Mouse (Mus musculus): Measurements from ENCODE around the gene Hnrnpul2.
A peak's percentile ranks its signal among the peaks of the same experiment; 100 is the strongest.

The Hnrnpul2 gene

GRCm38 (mm10) chr19:8819596-8820423, at the start of gene Hnrnpul2:
Hnrnpul2 (plus strand) TSS chr19:8820010.
- peak; percentile 97 for DNase-seq (ENCODE audit: low spot score)

GRCm38 (mm10) chr19:8770567-8771270, 49.1 kb upstream of the Hnrnpul2 start, which contains the start of gene Tmem223:
Tmem223 (plus strand) TSS chr19:8770996.
- peak; percentile 53 for DNase-seq (ENCODE audit: low spot score)

DNA sequence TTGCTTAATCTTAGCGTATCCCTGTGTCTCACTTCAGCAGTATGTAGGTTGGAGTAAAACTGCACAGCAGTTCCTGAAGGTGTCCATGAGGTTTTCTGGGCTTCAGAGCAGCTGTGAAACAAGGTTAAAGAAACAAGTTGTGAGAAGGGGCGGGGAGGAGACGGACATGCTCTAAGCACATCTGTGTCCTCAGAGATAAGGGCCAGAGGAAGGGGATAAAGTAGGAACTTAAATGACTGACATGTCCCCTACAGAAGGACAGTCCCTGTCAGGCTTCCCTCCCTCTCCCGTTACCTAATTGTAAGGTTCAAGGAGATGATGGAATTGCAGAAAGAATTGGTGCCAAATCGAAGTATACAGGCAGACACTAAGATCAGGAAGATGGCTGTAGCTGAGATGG, 46.8 kb upstream of the Hnrnpul2 start:
- no peak for DNase-seq (ENCODE audit: low spot score)

DNA sequence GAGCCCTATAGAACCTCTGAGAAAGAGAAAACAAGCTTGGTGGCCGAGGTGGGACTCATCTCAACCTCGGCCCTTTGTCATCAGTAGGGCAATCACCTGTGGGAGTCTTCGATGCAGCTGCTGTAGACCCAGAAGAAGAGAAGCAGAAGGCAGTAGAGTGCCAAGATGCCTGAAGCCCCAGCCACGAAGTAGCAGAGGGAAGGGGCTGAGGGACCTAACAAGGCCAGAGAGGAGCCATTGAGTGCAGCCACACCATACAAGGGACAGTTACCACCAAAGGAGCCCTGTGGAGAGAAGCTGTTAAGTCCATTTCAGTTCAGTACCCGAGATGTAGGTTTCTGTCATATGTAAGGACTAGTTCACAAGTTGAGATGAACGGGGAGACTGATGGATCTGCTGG, 46.4 kb upstream of the Hnrnpul2 start:
- DNase-seq (ENCODE audit: low spot score) = no peak

- DNase-seq (ENCODE audit: low spot score) = peak; percentile 96
Observed at GRCm38 (mm10) chr19:8774086-8774835, 45.5 kb upstream of the Hnrnpul2 start, which contains the start of gene Tmem179b. Tmem179b (minus strand) TSS chr19:8774467.

GRCm38 (mm10) chr19:8774951-8775421, 44.8 kb upstream of the Hnrnpul2 start:
- peak; percentile 30 for DNase-seq (ENCODE audit: low spot score)

- peak; percentile 57 for DNase-seq (ENCODE audit: low spot score)
Observed at GRCm38 (mm10) chr19:8786008-8786781, 33.6 kb upstream of the Hnrnpul2 start, which contains the start of gene Taf6l. Taf6l (minus strand) TSS chr19:8786417.

GRCm38 (mm10) chr19:8788521-8788920, 31.3 kb upstream of the Hnrnpul2 start:
- no peak for DNase-seq (ENCODE audit: low spot score)

GRCm38 (mm10) chr19:8789171-8789570, 30.6 kb upstream of the Hnrnpul2 start:
- DNase-seq (ENCODE audit: low spot score) = no peak

- DNase-seq (ENCODE audit: low spot score) = no peak
Observed at GRCm38 (mm10) chr19:8790171-8790570, 29.6 kb upstream of the Hnrnpul2 start.

- DNase-seq (ENCODE audit: low spot score) = peak; percentile 68
Observed at GRCm38 (mm10) chr19:8798264-8798946, 21.4 kb upstream of the Hnrnpul2 start, which contains the start of gene Polr2g. Polr2g (minus strand) TSS chr19:8798577.

DNA sequence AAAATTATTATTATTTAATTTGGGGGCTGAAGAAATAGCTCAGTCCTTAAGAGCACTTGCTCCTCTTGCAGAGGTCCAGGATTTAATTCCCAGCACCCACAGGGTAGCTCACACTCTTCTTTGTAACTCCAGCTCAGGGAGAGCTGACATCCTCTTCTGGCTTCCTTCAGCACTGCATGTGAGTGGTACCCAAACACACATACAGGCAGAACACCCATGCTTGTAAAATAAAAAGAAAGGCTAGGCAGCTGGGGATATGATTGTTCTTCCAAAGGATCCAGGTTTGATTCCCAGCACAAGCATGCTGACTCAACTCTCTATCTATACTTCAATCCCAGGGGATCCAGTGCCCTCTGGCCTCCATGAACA, 20.9 kb upstream of the Hnrnpul2 start:
- no peak for DNase-seq (ENCODE audit: low spot score)

GRCm38 (mm10) chr19:8802130-8802821, 17.5 kb upstream of the Hnrnpul2 start, which contains the start of gene Zbtb3:
Zbtb3 (plus strand) TSS chr19:8802555.
- peak; percentile 65 for DNase-seq (ENCODE audit: low spot score)

GRCm38 (mm10) chr19:8803204-8803780, 16.5 kb upstream of the Hnrnpul2 start:
- DNase-seq (ENCODE audit: low spot score) = no peak

DNA sequence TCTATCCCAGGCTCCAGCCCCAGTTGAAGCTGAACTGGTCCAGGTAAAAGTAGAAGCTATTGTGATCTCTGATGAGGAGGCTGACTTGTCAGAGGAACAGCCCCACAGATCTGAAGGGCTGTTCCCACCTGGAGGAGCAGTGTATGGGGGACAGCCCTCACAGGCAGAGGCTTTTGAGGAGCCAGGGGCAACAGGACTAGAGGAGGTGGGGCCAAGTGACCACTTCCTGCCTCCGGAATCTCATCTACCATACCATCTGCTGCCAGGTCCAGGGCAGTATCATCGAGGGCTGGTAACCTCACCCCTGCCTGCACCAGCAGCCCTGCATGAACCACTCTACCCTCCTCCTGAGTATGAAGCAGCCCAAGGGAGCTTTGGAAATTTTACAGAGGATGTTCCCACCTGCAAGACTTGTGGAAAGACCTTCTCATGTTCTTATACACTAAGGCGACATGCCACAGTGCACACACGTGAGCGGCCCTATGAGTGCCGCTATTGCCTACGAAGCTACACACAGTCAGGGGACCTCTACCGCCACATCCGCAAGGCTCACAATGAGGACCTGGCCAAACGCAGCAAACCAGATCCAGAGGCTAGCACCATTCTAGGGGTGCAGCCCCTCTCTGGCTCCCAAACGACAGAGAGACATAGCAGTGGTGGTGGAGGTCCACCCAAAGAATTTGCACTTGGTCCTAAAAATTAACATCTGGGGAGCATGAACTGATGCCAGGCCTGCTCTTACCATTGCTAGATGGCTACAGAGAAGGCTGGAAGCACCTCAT, 15.7 kb upstream of the Hnrnpul2 start:
- DNase-seq (ENCODE audit: low spot score) = no peak

DNA sequence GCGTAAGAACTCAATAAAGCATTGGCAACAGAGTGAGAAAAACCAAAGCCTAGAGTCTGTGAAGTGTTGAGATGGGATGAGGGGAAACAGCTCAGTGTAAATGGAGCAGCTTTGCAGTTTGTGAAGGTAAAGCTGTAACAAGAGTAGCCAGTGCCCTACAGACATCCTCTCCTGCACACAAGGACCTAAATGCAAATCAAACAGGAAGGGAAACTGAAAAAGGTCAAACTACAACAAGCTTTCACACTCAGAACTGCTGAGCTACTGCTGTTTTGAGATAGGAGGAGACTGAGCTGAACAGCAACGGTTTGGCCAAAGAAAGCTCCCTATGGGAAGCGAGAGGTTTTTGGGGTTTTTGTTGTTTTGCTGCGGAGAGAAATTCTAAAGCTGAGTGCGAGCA, 13.0 kb upstream of the Hnrnpul2 start:
- DNase-seq (ENCODE audit: low spot score) = no peak

DNA sequence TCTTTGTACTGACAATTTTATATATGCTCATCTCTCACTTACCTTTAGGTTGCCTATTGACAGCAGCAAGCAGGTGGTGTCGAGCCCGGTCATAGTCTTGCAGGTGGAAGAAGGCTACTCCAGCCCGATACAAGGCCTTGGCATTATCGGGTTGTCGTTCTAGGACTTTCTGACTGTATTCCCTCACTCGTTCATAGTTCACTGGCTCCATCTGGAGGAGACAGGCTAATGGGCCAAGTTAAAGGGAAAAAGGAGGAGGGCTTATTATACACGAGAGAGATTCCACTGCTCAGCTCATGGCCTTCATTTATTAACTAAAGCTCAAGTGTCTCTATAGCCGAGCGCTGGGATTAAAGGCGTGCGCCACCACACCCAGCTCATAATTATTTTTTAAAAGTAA, 4.0 kb upstream of the Hnrnpul2 start:
- no peak for DNase-seq (ENCODE audit: low spot score)

- DNase-seq (ENCODE audit: low spot score) = no peak
Observed at GRCm38 (mm10) chr19:8817001-8817400, 2.8 kb upstream of the Hnrnpul2 start.

DNA sequence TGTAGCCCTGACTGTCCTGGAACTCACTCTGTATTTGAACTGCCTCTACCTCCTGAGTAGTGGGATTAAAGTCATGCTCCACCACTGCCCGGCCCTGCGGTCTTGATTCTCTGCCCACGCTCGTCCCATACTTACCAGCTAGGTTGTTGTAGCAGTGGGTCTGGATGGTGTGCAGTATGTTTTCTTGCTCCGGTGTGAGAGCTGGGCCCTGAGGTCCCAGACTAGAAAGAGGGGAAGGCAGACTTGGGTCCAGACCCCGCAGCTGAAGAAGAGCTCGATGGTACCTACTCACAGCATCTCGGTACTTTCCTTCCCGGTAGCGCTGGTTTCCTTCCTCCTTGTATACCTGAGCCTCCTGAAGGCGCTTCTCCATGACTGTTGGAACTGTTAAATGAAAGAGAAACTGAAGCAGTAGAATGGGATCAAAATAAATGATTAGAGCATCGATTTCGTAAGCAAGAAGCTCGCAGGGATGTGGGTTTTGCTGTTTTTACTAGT, 1.5 kb upstream of the Hnrnpul2 start:
- no peak for DNase-seq (ENCODE audit: low spot score)
